Mouse (Mus musculus): ENCODE data around the gene Tut1.

- no peak for TF ChIP-seq POLR2A (IDR thresholded peaks at IDR 0.05; ENCODE audit: low read depth, low read length)
- TF ChIP-seq CTCF (IDR thresholded peaks at IDR 0.05; ENCODE audit: extremely low read depth, insufficient read length, insufficient replicate concordance, low read depth, low read length): peak; percentile 7; the same call in 1 of the 2 replicates
These were observed 34.9 kb downstream of the Tut1 start for GRCm38 (mm10) chr19:8988346-8989065.

All from small intestine, adult 2 months (tissue).